Mouse (Mus musculus): ENCODE measurements at regions not wholly inside any gene's neighbourhood (a gene's known extent, or its start where the extent isn't known, plus 50 kb on each side); places are given as distances from the start of the nearest gene placed in this dataset.
A peak's percentile ranks its signal among the peaks of the same experiment; 100 is the strongest.

- DNase-seq (ENCODE audit: low spot score in 2 of 2) = peak in 1 of 2 experiments; percentile 2
These were observed 192.6 kb downstream of the Otor start for GRCm38 (mm10) chr2:143270826-143271225.

GRCm38 (mm10) chr2:143305747-143306570 lies 227.7 kb downstream of the Otor start:
- no peak for DNase-seq (ENCODE audit: low spot score in 2 of 2)

- no peak for DNase-seq (ENCODE audit: low spot score in 2 of 2)
These were observed 228.3 kb downstream of the Otor start for GRCm38 (mm10) chr2:143306571-143306925.

DNA sequence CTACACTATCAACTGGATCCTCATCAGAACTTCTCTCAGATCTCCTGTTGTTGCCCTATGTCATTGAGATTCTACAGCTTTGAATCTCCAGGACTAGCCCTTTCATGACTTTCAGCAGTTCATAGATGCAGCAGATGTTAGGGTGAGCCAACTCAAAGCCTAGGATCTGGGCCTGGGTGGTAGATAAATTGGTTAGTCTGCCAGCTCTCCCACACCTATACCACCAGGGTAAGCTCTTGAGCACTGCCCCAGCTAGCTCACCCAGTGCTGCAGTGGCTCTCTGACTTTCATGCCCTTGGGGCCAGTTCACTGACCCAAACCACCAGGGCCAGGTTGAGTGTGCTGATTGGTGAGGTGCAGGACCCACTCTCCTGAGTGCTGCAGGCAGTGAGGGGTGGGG lies 220.5 kb upstream of the Pcsk2 start:
- DNase-seq (ENCODE audit: low spot score in 2 of 2) = no peak

DNA sequence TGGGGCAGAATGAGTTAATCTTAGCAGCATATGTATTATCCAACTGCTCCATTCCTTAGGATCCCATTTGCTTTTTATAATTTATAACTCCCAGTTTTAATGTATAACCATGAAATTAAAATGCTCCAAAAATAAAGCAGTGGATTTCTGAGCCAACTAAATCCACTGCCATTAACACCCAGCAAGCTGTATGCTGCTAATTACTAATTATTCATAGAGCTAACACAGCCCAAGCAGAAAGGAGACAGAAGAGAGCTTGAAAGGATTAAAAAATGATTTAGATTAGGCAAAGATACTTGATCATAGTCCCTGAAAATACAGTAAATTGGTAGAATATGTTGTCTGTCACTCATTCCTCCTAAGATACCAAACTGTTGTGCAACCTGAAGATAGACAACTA lies 213.9 kb upstream of the Pcsk2 start:
- no peak for DNase-seq (ENCODE audit: low spot score in 2 of 2)

DNA sequence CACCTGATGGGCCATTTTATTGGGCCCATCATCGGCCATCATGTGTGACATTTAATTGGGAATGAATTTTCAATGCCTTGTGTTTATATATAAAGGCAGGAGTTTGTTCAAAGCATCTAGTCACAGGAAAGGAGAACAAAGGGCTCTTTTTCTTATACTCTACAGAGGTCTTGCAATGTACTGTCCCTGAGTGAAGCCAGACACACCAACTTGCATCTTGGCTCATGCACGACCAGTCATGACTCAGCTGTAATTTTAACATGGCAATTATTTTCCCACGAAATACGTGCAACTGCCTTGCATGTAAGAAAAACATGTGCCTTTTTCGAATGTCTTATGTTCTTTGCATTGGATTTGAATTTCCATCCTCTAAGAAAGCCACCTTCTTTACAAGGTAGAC lies 205.6 kb upstream of the Pcsk2 start:
- no peak for DNase-seq (ENCODE audit: low spot score in 2 of 2)

DNA sequence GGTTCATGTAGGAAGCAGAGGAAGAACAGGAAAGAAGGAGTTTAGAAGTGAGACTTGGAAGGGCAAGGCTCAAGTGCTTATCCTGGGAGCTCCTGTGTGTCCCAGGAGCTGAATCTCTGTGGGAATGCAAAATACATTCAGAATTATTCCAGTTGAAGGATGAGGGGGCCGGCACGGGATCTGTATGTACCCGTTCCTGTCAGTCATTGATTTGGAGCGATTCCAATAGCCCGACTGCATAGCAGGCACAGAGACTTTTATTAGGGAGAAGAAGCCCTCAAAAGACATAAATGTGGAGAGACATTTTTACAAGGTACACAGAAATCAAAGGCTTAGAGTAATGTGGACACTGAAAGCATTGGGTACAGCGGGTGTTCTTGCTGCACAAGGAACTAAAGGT lies 181.8 kb upstream of the Pcsk2 start:
- no peak for DNase-seq (ENCODE audit: low spot score in 2 of 2)

GRCm38 (mm10) chr2:143365976-143366375 lies 180.0 kb upstream of the Pcsk2 start:
- DNase-seq (ENCODE audit: low spot score in 2 of 2) = no peak
